Mouse (Mus musculus): ENCODE results near the gene Stat5a. TPM values are rescaled to one million over a fixed set of nuclear protein-coding genes. Genes with fewer than 3 reads are reported as not detected.

Gene Stat5a
- total RNA-seq, 1 experiment from 2014 or later = 20.0 TPM

DNA sequence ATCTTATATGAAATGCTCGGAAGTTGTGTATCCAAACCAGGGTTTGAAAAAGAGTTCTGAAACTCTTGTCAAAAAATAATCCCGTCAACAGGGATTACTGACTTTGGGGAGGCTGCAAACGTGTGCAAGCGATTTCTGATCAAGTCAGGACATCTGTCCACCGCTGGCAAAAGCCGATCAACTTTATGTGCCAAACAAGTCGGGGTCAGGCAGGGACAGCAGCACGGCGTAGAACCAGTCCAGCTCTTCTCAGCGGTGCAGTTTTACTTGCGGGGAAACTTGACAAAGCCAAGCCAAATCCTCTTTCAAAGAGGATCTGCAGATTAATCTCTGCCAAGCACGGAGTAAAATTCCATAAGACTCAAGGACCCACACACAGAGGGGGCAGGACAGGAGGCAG lies 29.5 kb upstream of the Stat5a start:
- ATAC-seq (replicated peaks; ENCODE audit: insufficient number of reproducible peaks, low FRiP score, low TSS enrichment, poor library complexity, severe bottlenecking) = no peak

DNA sequence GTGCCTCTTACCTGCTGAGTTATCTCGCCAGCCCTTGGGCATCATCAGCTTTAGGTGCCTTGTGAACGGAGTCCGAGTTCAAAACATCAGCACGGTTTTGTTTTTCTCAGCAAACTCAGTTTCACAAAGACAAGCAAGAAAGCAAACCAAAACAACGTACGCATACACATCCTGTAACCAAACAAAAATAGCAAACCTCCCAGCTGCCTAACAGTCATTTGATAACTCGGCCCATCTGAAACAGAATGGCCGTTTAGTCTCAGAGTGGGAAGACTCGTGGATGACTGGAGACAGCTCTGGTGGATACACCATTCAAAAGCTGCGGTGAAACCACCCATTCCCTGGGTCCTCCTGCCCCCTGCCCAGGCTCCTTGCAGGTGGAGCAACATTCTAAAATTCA lies 27.8 kb upstream of the Stat5a start:
- ATAC-seq (replicated peaks; ENCODE audit: insufficient number of reproducible peaks, low FRiP score, low TSS enrichment, poor library complexity, severe bottlenecking) = no peak

DNA sequence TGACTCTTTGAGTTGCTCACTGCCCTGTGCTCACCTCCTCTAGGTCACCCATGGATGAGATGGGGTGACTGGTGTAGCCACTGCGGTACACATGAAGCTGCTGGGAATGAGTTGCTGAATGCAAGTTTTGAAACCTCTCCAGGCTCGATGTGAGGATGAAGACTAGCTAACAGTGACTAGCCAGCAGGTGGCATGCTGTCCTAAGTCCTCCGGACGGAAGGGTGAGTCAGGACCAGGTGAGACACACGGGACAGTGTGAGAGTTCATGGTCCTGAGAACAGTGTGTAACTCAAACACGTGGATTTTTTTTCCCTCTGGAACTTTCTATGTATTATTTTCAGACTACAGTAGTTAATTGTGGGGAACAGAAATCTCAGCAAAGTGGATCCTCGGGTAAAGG lies 25.7 kb upstream of the Stat5a start:
- ATAC-seq (replicated peaks; ENCODE audit: insufficient number of reproducible peaks, low FRiP score, low TSS enrichment, poor library complexity, severe bottlenecking) = no peak

DNA sequence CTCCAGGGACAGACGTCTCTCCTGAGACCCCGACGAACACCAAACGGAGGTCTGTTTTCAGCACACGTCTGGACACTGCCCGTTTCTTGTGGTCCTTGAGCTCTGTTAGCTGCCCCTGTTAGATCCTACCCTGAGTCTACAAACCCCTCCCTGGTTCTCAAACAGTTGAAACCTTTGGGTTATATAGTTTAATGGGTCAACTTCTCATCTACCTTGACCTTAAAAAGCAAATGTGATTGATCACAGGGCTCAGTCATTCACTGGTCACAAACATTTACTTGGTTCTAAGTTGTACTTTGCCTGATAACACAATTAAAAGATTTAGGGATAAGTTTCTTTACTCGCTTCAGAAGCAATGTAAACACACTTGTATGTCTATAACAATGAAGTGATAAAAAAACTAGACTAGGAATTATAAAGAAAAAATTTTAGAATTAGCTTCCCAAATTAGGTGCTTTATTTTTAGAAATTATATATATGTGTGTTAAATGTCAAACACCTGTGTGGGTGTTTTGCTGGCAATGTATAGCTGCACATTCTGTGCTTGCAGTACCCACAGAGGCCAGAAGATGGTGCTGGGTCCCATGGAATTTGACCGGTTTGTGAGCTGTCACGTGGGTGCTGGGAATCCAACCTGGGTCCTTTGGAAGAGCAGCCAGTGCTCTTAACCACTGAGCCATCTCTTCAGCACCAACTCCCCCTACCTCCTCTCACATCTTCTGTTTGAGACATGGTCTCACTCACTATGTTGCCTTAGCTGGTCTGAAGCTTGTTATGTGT lies 22.0 kb upstream of the Stat5a start:
- ATAC-seq (replicated peaks; ENCODE audit: insufficient number of reproducible peaks, low FRiP score, low TSS enrichment, poor library complexity, severe bottlenecking) = 0 out of 2 replicates have a peak, but pooled peaks have one; percentile 34

DNA sequence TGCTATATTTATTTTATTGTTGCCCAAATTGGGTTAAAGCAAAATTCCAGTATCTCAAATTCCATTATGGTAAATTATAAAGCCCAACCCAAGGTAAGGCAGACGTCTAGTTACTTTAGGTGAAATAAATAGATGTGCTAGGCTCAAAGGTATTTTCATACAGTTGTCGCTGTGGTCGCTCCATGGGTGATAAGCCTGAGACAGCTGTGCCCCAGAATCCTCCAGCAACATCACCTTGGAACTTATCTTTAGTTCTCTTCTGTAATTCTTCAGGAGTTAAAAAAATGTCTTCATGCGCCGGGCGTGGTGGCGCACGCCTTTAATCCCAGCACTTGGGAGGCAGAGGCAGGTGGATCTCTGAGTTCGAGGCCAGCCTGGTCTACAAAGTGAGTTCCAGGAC lies 20.3 kb upstream of the Stat5a start:
- ATAC-seq (replicated peaks; ENCODE audit: insufficient number of reproducible peaks, low FRiP score, low TSS enrichment, poor library complexity, severe bottlenecking) = no peak

DNA sequence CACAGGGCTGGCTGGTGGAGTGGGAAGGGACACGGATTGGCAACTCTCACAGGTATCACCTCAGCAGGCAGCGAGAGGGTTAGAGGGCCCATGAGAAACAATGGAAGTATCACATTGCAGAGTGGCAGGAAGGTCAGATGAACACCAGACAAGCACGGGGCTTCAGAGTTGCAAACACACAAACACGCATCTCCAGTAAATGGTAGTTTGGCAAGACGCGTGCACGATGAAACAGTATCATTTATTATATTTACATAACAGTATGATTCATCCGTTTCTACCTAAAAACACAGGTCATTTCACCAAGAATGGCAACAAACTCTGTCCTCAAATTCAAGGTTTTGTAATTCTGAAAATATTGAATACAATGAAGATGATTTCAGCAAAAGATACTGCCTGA lies 19.6 kb upstream of the Stat5a start:
- ATAC-seq (replicated peaks; ENCODE audit: insufficient number of reproducible peaks, low FRiP score, low TSS enrichment, poor library complexity, severe bottlenecking) = no peak

DNA sequence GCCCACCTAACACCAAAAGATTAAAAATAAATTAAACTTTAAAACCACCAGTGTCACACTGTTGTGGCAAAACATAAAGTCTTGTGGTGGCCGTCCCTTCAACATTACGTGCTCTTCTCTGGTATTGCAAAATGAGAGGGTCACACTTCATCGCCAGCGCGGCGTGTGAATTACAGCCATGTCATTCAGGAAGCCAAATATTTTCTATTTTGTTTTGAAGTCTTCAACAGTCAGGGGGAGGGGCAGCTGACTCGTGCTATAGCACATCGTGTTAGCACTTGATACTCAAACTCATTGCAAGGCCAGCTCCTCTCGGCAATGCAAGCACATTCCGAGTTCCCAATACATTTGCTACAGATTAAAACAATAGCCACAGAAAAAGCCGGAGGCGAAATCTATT lies 18.3 kb upstream of the Stat5a start:
- peak; percentile 87 for ATAC-seq (replicated peaks; ENCODE audit: insufficient number of reproducible peaks, low FRiP score, low TSS enrichment, poor library complexity, severe bottlenecking)

DNA sequence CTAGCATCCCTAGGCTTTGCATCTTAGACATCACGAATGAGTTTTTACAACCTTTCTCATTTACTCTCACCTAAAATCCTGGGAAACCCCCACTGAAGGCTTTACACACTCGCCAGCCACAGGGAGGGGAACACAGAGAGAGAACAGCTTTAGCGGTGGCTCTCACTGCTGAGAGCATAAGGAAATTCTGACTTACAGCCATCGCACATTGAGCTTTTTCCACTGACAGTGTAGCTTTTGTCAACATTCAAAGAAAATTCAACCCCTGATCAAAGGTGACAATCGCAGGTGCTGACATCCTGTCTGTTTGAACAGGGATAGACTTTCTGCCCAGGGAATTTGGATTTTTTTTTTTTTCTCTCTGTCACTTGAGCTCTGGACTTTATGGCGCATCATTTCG lies 17.1 kb upstream of the Stat5a start:
- no peak for ATAC-seq (replicated peaks; ENCODE audit: insufficient number of reproducible peaks, low FRiP score, low TSS enrichment, poor library complexity, severe bottlenecking)

DNA sequence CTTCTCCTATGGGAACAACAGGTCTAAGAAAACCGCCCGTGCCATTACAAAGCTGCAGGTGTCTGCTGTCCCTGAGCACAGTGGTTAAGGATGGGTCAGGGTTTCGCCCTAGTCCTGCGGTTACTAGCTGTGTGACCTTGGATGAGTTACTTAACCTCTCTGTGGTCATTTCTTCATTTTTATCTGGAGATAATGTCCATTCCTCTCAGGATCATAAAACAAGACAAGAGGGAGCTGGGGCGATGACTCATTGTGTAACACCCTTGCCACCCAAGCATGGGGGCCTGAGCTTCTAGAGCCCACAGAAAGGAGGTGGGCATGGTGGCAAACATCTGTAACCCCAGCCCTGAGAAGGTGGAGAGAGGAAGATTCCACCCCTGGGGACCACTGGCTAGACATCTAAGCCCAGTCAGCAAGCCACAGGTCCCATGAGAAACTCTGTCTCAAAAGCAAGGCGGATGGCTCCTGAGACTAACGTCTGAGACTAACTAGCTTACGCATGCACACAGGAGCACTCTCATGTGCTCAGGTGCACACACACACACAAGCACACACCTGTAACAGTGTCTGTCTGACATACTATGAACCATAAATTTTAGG lies 16.0 kb upstream of the Stat5a start:
- ATAC-seq (replicated peaks; ENCODE audit: insufficient number of reproducible peaks, low FRiP score, low TSS enrichment, poor library complexity, severe bottlenecking) = no peak

DNA sequence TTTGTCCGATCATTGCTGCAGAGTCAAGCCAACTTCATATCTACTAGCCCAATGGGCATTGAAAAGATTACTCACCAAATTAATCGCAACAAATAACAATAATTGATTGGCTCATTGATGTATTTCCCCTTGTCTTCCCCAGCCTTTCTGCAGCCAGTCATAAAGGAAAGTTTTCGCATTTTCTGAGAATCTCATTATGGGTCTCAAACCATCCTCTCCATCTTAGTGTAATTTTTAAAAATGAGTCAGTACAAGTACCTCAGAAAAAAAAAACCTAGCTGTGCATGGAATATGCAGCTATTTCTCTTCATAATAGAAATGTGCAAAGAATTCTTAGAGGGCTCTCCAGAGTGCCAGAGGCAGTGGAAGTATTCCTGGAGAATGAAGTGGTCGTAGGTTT lies 15.0 kb upstream of the Stat5a start:
- ATAC-seq (replicated peaks; ENCODE audit: insufficient number of reproducible peaks, low FRiP score, low TSS enrichment, poor library complexity, severe bottlenecking) = no peak

DNA sequence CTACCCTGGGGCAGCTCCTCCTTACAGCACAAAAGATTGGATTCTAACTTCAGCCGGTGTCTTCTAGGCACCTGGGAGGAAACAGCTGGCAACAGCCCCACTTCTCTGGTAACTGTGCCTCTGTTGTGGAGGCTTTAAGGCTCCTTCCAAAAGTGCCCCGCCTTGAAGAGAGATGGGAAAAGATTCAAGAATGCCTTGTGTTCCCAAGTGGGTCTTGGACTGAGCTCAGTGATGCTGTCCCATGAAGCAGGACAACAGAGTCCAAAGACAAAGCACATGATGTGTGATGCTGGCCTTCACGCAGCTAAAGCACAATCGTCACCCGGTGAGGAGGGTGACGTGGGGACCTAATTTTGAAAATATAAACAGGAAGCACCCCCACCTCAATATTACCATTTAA lies 13.4 kb upstream of the Stat5a start:
- ATAC-seq (replicated peaks; ENCODE audit: insufficient number of reproducible peaks, low FRiP score, low TSS enrichment, poor library complexity, severe bottlenecking) = no peak

DNA sequence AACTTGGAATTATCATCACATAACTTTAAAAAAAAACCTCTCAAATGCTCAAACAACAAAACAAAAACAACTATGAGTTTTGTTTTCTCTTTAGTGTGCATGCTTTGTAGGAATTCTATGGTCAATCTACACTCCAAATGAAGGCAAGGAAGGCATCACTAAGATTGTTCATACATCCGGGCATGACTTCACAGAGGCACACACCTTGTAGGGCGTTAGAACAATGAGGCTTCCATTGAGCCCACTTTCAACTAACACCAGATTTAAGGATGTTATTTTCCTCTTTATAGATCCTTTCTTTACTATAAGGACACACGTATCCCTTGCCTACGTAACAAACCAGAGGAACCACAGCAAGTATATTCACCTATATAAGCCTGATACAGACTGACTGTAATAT lies 11.6 kb upstream of the Stat5a start:
- no peak for ATAC-seq (replicated peaks; ENCODE audit: insufficient number of reproducible peaks, low FRiP score, low TSS enrichment, poor library complexity, severe bottlenecking)

DNA sequence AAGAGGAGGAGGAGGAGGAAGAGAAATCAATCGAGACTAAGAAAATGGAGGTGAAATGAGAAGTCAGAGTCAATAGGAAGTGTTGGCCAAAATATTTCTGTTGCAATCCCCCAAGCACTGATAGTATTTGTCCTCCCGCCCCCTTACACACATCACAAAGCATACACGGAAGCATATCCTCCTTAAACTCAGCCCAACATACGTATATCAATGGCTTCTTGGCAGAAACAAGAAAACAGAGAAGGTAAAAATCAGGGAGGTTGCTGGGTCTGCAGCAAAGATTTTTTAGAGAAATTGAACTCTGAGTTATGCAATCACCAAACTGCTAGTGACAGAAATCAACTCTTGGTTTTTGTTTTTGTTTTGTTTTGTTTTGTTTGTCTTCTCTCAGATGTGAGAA lies 11.1 kb upstream of the Stat5a start:
- ATAC-seq (replicated peaks; ENCODE audit: insufficient number of reproducible peaks, low FRiP score, low TSS enrichment, poor library complexity, severe bottlenecking) = peak; percentile 84

DNA sequence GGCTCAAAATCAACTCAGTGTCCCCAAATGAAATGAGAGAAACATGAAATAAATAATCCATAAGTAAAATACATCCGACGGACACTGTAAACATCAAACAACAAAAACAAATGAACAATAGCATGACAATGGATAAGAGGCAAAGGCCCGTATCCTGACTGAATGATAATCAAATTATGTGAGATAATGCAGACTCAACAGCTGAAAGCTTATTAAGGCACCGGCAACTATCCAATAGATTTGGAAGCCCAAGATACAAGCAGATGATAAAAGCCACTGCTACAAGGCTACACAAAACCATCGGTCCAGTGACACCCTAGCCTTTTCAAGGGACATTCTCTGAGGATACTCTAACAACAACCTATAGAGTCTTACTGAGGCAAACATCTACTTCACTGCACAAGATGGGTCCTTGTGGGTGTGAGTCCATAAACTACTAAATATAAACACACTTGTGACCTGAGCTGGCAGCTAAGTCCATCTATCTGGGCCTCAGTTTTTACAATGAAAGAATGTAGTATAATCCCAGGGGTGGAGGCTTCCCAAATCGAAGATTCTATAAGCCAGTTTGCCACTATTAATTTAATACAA lies 10.3 kb upstream of the Stat5a start:
- ATAC-seq (replicated peaks; ENCODE audit: insufficient number of reproducible peaks, low FRiP score, low TSS enrichment, poor library complexity, severe bottlenecking) = no peak

DNA sequence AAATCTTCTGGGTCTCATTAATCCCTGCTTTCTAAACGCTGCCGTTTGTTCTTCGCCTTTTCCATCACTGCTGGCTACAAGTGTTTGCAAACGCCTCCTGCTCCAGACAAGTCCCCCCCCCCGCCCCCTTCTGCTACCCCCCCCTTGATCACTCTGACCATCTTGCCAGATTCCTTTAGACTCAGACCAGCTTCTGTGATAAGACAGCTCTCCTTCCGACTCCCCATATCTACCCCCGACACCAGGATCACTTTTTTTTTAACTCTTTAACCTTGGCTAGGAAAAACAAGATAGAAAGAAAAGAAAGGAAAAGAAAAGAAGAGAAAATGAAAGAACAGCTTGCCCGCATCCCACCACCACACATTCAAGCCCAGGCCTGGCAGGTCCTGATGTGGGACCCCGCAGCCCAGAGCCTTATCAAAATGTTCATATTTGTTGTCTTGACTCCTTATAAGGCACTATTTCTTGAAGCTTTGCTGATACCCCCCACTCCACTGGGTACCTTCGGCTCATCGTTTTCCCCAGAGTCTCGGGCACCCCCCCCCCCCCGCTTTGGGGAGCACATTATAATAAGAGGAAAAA lies 9.6 kb upstream of the Stat5a start:
- ATAC-seq (replicated peaks; ENCODE audit: insufficient number of reproducible peaks, low FRiP score, low TSS enrichment, poor library complexity, severe bottlenecking) = no peak

DNA sequence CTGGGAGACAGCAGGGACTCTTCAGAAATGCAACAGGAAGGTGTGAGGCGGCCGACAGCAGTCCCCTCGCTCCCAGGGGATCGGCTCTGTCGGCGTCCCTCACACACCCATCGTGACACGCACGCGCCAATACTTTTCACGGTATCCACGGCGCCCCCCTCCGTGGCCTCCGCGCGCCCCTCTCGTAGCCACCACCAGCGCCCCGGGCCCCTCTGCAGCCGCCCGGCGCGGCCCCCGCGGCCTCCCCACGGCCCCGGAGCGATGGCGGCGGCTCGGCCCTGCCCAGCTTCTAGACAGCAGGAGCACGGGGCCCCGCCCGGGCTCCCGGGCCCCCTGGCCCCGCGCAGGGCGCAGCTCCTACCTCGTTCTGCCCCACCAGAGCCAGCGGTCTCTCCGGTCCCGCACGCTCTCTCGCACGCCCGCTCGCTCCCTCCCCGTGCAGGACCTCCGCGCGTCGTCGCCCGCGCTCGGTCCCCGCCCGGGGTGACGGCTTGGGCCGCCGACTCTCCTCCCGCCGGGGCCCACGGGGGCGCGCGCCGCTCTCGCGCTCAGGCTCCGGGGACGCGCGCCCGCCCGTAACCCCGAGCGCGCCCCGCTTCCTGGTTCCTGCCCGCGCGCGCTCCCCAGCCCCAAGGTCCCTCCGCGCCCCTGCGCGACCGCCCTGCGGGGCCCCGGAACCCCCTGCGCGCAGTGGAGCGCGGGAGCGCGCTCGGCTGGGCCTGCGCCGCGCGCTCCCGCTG lies 8.9 kb upstream of the Stat5a start, which contains the start of gene Stat5b:
Gene Stat5b, minus strand, starts transcription at position 687 of the 740 bp plus-strand sequence.
- ATAC-seq (replicated peaks; ENCODE audit: insufficient number of reproducible peaks, low FRiP score, low TSS enrichment, poor library complexity, severe bottlenecking) = no peak

DNA sequence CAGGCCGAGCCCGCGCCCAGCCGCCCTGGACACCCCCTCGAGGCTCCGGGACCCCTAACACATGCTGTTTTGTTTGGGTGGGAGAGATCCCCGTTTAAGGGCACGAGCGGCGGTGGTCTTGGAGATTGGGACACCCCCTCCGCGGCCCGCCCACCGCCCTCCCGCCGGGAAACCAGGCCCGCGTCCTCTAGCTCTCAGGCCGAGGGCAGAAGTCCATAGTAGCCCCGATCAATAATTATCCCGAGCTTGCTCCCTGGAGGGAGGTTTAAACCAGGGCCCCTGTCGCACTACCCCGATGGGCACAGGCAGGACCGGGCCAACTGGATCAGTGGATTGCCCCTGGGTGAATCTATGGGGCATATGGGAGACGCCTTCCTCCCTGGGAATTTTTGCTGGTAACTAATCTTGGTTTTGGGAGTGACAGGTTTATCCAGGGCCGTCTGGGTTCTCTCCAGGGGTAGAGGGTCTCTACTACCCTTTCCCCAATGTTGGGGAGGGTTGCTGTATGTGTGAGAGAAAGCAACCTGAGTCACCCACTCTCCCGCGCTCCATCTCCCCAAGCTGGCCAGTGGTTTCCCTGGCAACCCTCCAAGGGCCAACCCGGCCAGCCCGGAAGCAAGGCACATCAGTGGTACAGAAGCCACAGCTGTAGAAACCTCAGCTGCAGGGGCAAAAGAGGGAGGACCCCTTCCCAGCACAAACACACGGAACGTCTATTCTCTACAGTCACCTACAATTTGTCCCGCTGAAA lies 8.2 kb upstream of the Stat5a start:
- no peak for ATAC-seq (replicated peaks; ENCODE audit: insufficient number of reproducible peaks, low FRiP score, low TSS enrichment, poor library complexity, severe bottlenecking)

DNA sequence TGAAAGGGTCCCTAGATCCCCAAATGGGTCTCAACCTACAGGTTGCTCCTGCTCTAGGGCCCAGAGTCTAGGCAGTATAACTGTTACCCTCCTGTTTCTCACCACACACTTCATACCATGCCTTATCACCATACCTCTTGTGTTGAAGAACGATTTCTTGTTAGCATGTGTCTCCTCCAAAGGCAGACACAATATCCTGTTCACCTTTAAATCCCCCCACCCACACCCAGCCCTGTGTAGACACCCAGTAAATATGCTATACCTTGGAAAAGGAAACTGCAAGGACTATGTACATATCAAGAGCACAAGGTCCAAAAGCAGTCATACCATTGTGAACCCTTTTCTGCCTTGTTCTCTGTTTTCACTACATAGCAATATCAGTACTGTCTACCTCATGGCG lies 7.1 kb upstream of the Stat5a start:
- no peak for ATAC-seq (replicated peaks; ENCODE audit: insufficient number of reproducible peaks, low FRiP score, low TSS enrichment, poor library complexity, severe bottlenecking)

DNA sequence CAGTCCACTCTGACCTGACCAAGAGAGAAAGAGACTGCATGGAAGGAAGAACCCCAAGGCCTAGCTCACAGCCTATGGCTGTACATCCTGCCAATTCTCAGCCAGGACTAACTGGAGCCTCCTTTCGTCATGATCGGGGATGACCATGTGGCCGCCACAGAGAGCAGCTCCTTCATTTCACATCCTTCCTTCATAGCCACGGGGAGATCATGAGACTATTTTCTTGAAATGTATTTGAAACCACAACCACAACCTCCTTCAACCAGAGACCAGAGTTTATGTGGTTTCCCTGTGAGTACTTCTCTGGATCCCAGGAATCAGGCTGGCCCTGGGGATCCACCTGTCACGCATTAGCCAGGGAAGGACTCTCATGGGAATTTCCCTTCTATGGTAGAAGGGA lies 6.1 kb upstream of the Stat5a start:
- ATAC-seq (replicated peaks; ENCODE audit: insufficient number of reproducible peaks, low FRiP score, low TSS enrichment, poor library complexity, severe bottlenecking) = no peak

Data from monocyte, adult 5-6 weeks (primary cell).